Mouse (Mus musculus): ENCODE results near the gene Prkn.

- TF ChIP-seq CTCF (IDR thresholded peaks at IDR 0.05; ENCODE audit: extremely low read depth, insufficient read length, insufficient replicate concordance, low read depth, low read length) (no peak), POLR2A (IDR thresholded peaks at IDR 0.05; ENCODE audit: low read depth, low read length) (no peak)
Observed at GRCm38 (mm10) chr17:11914451-11914850, 1074.3 kb downstream of the Prkn start.

All from small intestine, adult 2 months (tissue).